Mouse (Mus musculus) gastrocnemius, postnatal 36 days (tissue): ENCODE results near the gene Zfp12. TPM values are rescaled to one million over a fixed set of nuclear protein-coding genes. Genes with fewer than 3 reads are reported as not detected.
A peak's percentile ranks its signal among the peaks of the same experiment; 100 is the strongest.
"Not testable (repeated sequence)": the region's sequence is repeated elsewhere in the genome, so short reads cannot be mapped to it uniquely, and the experiment has no call there.

Experiments
- DNase-seq, 2 experiments: peaks; one replicate each; pipeline ENCODE4 v3.0.0; 2022
- intact Hi-C: fragments of 180-260 bp; cut with DNase I; formaldehyde crosslinking; loops from one replicate; pipeline ENCODE4 v1.15.1; 2025
- long read RNA-seq, 2 experiments: library from polyadenylated mRNA; stranded (forward); transcript quantifications; one replicate each; pipeline ENCODE4 v2.0.0; 2021
- total RNA-seq, 2 experiments: library from RNA; stranded (reverse); gene quantifications; 2 replicates each; pipeline ENCODE4 v1.2.3; 2021

The Zfp12 gene
- 1 to 10 TPM; 5.8 to 7.6 TPM for total RNA-seq
- long read RNA-seq, experiment 1, full-length matches to known transcripts = 3 of 3 reads
- long read RNA-seq, experiment 1, partial matches to known transcripts = 0 of 3 reads
- long read RNA-seq, experiment 1, other reads (novel, unspliced or antisense) = 0 of 3 reads
- long read RNA-seq, experiment 2, full-length matches to known transcripts = 1 of 1 reads
- long read RNA-seq, experiment 2, partial matches to known transcripts = 0 of 1 reads
- long read RNA-seq, experiment 2, other reads (novel, unspliced or antisense) = 0 of 1 reads

- DNase-seq = peak; percentile 92 to 93
- intact Hi-C loops = loop anchor here (2.0 kb wide), 1 partner anchor 54 kb away; the partner anchor contains the start of genes Rbak and Spdye4b
Observed at GRCm38 (mm10) chr5:143235028-143235693, at the start of gene Zfp12. Zfp12 (plus strand) TSS chr5:143235163.

DNA sequence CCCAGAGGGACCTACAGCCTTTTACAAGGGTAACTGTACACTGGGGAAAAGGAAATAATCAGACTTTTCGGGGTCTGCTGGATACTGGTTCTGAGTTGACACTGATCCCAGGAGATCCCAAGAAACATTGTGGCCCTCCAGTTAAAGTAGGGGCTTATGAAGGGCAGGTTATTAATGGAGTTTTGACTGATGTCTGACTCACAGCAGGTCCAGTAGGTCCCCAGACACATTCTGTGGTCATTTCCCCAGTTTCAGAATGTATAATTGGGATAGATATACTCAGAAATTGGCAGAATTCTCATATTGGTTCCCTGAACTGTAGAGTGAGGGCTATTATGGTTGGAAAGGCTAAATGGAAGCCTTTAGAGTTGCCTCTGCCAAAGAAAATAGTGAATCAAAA is 46.9 kb upstream of the Zfp12 start:
- intact Hi-C loops = not testable (repeated sequence)

GRCm38 (mm10) chr5:143192806-143193205 is 42.2 kb upstream of the Zfp12 start:
- intact Hi-C loops = no loop called here
- no peak for DNase-seq

More for the DNA sequence above, 46.9 kb upstream of the Zfp12 start:
- not testable (repeated sequence) for DNase-seq

DNA sequence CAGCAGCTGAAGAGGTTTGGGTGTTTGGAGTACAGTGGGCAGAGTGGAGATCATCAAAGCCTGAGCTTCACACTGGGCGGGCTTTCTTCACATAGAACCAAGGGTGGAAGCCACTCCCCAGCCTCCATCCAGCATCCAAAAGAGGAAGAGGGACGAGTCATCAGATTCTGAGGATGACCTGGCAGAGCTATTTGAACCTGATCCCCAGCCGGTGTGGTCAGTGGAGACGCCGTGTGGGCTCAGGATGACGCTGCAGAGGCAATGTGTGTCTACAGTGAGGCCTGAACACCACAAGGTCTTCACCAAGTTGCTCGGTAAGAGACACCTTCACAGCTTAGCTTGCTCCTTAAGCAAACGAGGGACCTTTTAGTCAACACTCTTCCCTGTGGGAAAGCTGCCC is 40.2 kb upstream of the Zfp12 start:
- intact Hi-C loops = not testable (repeated sequence)

DNA sequence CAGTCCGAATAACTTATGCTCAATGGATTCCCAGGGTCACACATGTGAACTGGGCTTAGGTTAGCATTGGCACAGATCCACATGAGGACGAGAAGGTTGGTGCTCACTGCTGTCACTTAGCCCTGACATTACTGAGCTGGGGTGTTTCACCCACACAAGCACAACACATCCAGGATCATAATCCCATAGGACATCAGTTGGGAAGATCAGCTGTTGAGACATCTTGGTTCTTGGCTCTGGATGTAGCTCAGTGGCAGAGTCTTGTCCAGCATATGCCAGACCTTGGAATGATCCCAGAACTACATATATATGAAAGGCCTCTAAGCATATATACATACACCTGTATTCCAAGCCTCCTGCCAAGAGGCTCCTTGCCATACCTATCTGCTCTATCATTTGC is 39.8 kb upstream of the Zfp12 start:
- DNase-seq = no peak
- intact Hi-C loops = no loop called here

More for the DNA sequence above, 40.2 kb upstream of the Zfp12 start:
- not testable (repeated sequence) for DNase-seq

DNA sequence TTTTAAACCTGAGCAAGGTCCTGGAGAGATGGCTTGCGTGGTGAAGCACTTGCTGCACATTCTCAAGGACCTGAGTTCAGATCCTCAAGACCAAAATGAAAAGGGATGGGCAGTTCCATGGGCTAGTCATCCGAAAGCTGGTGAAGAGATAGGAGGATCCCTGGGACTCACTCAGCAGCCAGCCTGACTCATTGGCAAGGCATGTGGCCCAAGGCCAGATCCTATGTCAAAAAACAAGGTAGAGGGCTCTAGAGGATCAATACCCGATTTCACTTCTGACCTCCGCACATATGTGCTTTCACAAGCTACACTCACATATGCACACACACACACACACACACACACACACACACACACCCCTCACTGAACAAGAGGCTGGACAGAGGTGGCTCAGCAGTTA is 38.5 kb upstream of the Zfp12 start:
- no peak for DNase-seq
- intact Hi-C loops = no loop called here

DNA sequence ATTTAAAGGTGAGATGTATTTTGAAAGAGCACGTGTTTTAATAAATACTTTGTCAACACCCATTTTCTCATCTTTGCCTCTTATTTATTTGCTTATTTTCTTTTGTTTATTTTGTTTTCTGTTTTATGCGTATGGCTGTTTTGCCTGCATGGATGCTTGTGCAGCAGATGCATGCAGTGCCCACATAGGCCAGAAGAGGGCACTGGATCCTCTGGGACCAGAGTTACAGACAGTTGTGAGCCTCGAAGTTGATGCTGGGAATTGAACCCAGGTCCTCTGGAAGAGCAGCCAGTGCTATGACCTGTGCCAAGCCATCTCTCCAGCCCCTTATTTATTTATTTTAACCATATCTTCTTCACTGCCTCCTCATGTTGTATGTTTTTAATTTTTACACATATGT is 29.9 kb upstream of the Zfp12 start:
- intact Hi-C loops = no loop called here
- no peak for DNase-seq

DNA sequence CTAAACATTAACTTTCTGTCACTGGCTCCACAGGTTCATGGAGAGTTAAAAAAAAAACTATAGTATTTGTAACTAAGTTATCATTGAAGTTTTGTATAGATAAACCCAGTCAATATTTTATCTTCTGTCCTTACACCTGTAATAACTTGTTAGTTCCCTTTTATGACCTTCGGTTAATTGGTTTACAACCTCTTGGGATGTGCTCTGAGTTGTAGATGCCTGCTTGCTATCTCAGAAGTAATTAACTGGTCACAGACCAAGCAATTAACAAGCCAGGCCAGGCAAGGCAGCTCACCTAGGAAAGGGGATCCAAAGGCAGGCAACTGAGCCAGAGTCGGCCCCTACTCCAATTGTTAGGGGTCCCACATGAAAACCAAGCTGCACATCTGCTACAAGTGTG is 21.1 kb upstream of the Zfp12 start:
- intact Hi-C loops = no loop called here
- no peak for DNase-seq

DNA sequence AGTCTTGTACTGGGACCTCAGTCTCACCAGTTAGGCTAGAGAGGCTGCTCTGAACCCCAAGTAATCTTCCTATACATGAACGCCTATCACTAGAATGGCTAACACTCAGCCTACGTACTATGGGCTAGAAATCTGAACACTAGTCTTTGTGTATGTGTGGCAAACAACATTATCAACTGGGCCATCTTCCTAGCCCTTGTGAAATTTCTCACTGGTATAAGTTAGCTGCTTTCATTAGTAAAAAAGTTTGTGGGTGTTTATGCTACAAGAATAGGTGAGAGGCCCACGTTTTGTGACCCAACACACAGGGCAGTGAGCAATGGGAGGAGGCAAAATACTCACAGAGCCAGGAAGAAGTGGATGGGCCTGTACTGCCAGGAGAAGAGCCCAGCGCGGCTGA is 14.0 kb upstream of the Zfp12 start:
- intact Hi-C loops = no loop called here
- DNase-seq = no peak

DNA sequence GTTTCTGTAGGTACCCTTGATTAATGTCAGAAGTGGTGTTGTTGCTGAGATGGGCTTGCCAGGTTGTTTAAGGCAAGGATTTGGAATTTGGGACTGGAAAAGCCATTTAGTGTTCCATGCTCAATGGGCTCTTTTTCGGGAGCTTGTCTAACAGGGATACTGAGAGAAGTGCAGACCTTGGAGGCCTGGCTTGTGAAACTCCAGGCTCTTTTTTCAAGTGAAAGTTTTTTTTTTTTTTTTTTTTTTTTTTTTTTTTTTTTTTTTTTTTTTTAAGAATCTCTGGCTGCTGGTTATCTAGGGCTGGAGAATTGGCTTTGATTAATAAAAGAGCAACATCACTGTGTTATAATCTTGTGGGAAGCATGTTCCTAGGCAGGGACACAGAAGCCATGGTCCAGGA is 12.7 kb upstream of the Zfp12 start:
- intact Hi-C loops = no loop called here
- no peak for DNase-seq

DNA sequence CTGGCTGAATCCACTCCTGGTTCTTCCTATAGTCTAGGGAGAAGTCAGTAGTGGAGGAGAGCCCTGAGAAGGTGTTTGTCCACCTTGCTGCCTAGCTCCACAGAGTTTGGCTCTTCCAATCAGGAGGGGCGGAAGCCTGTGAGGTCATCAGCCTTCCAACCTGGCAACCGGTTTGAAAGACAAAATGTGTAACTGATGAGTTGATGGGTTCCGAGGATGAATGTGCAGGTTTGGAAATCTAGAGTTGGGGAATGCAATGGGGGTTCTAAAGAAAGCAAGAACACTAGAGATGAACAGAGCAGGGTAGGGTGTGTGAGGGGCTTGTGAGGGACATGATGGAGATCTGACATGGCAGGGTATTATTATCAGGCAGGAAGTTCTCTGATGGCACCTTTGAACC is 8.2 kb upstream of the Zfp12 start, which contains the start of gene Spdye4a:
Spdye4a (minus strand) TSS at position 101 of the 400 bp plus-strand sequence.
- DNase-seq = no peak
- intact Hi-C loops = no loop called here

GRCm38 (mm10) chr5:143236036-143236435 is 1.1 kb downstream of the Zfp12 start:
- intact Hi-C loops = no loop called here
- DNase-seq = no peak

DNA sequence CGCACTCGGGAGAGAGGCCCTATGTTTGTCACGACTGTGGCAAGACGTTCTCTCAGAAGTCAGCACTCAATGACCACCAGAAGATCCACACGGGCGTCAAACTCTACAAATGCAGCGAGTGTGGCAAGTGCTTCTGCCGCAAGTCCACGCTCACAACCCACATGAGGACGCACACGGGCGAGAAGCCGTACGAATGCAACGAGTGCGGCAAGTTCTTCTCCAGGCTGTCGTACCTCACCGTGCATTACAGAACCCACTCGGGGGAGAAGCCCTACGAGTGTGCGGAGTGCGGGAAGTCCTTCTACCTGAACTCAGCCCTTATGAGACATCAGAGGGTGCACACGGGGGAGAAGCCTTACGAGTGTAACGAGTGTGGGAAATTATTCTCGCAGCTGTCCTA is 10.0 kb downstream of the Zfp12 start:
- no peak for DNase-seq
- intact Hi-C loops = no loop called here

DNA sequence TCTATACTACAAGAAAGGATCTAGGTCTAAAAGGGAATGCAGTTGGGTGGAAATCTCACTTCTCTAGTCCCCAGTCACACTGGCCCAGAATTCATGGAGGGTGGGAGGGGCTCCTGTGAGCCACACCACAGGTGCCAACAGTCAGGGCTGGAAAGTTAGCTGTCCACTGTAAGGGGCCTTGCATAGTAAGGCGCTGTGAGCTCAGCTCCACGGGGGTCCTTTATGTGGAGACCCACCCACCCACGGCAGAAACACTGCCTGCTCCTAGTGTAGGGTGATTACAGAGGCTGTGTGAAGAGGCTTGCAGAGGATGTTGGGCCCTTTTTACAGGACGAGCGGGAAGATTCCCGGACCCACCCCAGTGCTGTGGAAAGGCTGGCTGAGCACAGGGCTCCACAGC is 17.1 kb downstream of the Zfp12 start:
- intact Hi-C loops = no loop called here
- DNase-seq = no peak

GRCm38 (mm10) chr5:143252791-143253185 is 17.8 kb downstream of the Zfp12 start:
- no peak for DNase-seq
- intact Hi-C loops = no loop called here

GRCm38 (mm10) chr5:143253186-143253880 is 18.4 kb downstream of the Zfp12 start:
- intact Hi-C loops = no loop called here
- DNase-seq = no peak

GRCm38 (mm10) chr5:143253881-143254486 is 19.0 kb downstream of the Zfp12 start:
- intact Hi-C loops = no loop called here
- no peak for DNase-seq

GRCm38 (mm10) chr5:143254487-143255130 is 19.6 kb downstream of the Zfp12 start:
- intact Hi-C loops = no loop called here
- no peak for DNase-seq

GRCm38 (mm10) chr5:143255131-143255519 is 20.2 kb downstream of the Zfp12 start:
- intact Hi-C loops = no loop called here
- DNase-seq = no peak

DNA sequence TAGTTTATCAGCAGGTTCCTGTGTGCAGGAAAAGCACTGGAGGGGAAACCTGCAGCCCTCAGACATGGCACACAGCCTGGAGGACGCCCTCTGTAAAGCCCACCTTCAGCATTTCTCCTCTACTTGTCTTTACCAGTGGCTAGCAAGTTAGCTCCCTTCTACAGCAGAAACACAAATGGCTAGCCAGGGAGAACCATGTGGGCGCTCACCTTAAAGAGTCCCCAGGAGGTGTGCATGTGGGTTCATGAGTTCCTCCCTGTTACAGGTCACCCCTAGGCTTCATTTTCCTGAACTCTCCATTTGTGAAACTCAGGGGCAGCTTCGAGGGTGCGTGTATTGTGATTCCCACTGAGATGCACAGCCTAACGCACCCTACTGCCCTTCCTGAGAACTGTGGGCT is 20.8 kb downstream of the Zfp12 start:
- DNase-seq = no peak
- intact Hi-C loops = no loop called here

GRCm38 (mm10) chr5:143261636-143262035 is 26.7 kb downstream of the Zfp12 start:
- intact Hi-C loops = no loop called here
- DNase-seq = no peak
